Mouse (Mus musculus) adrenal gland, adult (tissue): ENCODE results near the gene Lck.

Source experiments
- DNase-seq, 2 experiments: peaks; one replicate each; pipeline ENCODE4 v3.0.0; 2022 to 2023; ENCODE audit warnings: low spot score in 1 of 2; ENCODE audit not compliant: inconsistent age in 2 of 2

Lck gene

DNA sequence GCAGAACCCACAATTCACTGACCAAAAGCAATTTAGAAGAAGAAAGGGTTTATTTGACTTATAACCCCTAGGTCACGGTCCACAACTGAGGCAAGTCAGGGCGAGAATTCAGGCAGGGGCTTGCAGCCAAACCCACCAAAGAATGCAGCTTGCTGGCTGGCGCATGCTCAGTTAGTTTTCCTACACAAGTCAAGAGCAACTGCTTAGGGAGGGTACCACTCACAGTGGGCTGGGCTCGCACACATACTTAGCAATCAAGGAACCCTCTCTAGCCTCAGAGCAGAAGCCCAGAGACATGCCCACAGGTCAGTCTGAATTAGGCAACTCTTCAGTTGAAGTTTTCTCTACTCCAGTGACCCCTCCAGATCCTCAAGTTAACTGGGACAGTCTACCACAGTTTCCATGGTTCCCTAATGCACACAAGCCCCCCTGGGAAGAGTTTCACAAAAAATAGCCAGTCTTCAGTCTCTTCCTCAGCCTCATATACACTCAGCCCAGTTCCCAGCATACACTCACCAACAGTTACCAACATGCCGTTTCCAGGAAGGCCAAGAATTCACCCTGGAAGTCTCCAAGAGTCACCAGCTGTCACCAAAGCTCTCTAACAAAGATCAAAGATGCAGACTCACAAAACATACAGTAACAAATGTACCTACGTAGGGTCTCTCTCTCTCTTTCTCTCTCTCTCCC is 62.6 kb downstream of the Lck start:
- peak in 1 of 2 experiments; percentile 28 for DNase-seq

DNA sequence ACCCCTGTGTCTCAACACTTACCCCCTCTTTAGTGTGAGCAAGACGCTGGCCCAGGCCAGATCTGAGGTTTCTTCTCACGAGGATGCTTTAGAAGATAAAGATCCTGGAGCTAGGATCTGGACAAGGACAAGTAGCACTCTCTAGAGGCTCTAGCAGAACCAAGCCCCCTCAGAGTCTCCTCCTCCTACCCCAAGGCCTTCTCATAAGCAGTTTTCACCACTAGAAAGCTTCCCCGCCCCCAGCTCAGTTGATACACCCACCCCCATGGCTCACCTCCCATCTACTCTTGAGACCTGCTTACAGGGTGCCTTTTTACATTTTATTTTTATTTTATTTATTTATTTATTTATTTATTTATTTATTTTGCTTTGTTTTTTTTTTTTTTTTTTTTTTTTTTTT is 63.8 kb downstream of the Lck start:
- no peak for DNase-seq

DNA sequence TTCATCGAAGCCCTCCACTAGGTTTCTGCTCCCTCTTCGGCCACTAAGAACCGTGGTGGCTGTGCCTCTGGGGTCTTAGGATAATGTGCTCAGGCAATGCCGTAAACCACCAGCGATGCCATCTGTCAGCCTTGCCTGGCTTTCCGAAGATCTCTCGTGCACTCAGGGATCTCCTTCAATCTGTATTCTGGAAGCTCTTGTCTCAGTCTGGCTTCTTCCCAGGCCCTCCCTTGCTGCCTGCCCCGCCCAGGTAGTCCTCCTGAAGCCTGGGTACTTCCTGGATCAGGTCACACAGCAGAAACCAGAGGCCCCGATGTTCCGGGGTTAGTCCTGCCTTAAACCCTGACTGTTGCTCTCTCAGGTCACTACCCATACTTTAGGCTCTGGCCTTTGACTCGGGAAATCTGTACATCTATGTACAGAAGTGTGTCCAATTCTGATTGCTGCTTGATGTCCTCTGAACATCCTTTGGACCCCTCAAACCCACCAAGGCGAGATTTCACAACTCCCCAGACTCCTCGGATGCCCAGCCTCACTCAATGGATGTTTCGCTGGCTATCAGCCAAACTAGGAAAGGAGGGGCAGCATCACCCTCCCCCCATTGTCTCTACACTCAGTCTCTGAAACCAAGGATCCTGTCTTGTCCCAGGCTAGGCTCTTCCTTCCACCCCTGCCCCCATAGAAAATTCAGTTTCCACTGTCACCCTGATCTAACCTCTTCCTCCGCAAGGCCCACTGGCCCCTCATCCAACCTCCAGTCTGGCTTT is 64.4 kb downstream of the Lck start:
- DNase-seq = no peak

DNA sequence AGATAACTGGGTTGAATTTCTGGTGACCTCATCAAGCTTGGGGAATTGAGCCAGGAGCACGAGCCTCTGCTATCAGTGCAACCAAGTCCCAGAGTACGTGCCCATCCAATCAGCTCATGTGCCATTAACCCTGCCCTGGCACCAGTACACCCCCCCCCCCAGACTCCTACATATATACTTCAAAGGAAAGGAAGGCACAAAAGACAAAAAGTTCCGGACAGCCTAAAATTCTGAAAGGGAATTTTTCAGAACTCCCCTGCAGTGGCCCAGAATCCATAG is 65.3 kb downstream of the Lck start:
- DNase-seq = peak in 1 of 2 experiments; percentile 62

DNA sequence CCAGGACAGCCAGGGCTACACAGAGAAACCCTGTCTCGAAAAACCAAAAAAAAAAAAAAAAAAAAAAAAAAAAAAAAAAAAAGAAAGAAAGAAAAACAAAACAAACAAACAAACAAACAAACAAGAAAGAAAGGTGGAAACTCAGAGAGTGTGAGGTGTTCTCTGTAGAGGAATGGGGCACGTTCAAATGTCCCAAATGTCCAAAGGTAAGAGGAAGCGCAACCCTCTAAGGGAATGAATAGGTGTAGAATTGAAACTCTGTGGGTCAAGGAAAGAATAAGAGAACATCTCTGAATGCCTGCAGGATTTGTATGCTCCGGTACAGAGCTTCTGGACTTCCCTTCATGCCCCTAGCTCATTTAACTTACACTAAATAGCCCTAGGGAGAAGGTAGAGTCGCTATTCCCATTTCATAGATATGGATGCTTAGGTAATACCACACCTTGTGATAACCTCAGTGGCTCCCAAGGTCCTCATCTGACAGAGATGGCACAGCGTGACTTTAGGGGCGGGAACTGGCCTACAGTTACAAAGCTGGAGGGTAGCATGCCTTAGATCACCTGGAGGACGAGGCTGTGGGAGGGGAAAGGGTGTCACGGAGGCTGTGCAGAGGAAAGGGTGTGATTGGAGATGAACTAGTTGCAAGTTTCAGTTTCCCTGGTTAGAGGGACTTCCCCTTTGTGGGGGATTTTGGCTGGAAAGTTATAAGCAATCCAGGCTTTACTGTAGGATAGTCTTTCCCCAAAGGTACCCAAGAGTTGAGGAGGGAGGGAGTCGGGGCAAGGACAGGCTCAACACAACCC is 65.8 kb downstream of the Lck start:
- peak in 1 of 2 experiments; percentile 76 for DNase-seq

DNA sequence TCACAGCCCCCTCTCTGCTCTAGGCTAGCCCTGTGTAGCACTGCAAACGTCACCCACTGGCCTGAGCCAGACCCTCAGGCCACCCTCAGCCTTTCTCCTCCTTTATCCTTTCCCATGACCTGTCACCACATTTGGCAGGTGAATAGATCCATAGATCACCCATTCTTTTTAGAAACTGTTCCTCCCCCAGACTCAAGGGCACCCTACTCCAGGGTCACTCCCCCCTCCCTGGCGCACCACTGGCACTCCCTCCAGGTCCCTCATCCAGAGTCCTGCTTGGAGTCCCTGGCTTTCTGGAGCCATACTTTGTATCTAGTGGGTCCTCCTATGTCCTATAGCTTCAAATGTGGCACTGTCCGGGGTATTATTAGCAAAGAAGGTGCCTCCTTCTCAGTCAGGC is 67.9 kb downstream of the Lck start:
- DNase-seq = peak; percentile 37 to 79

DNA sequence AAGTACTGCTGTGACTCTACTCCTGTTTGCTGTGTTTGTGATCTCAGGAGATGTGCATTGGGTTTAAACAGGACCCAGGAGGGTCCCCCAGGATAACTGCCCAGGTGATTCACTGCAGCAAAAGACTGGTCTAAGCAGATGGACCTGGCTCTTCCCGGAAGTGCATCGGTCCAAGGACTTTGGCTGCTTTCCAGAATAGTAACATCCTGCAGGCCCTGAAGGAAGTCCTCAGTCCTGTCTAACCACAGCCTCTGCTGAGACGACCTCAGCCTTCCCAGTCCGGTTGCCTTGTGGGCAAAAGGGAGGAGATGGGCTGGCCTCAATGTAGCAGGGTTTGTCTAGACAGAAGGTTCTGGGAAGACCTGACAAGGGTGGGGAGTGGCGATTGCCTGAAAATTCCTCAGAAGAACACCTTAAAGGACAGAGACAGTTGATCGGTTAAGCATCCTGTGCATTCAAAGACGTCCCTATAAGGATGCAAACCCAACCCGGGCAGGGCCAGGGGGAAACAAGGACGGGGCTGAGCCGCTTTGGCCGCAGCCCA is 70.5 kb downstream of the Lck start:
- DNase-seq = peak in 1 of 2 experiments; percentile 54

DNA sequence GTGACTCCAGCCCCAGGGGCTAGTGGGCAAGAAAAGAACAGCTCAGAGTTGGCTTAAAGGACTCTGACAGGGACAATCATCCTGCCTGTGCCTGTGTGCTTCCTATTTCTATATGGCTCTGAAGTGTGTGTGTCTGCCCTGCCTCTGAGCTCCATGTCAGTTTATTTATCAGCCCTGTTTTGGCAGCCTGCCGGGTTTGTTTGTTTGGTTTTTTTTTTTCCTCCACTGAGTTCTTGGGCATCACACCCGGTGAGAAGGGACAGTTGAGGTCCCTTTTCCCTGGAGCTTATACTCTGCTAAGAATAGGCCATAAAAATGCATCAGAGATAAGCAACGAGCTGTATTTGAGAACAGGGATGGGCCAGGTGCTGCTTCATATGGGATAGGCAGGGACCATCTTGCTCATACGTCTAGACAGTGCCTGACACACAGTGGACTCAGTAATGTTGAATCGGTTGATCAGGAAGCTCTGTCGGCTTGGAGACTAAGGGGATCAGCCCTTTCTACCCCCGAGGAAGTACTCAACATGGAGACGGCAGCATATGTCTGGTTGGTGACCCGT is 71.0 kb downstream of the Lck start:
- DNase-seq = no peak

DNA sequence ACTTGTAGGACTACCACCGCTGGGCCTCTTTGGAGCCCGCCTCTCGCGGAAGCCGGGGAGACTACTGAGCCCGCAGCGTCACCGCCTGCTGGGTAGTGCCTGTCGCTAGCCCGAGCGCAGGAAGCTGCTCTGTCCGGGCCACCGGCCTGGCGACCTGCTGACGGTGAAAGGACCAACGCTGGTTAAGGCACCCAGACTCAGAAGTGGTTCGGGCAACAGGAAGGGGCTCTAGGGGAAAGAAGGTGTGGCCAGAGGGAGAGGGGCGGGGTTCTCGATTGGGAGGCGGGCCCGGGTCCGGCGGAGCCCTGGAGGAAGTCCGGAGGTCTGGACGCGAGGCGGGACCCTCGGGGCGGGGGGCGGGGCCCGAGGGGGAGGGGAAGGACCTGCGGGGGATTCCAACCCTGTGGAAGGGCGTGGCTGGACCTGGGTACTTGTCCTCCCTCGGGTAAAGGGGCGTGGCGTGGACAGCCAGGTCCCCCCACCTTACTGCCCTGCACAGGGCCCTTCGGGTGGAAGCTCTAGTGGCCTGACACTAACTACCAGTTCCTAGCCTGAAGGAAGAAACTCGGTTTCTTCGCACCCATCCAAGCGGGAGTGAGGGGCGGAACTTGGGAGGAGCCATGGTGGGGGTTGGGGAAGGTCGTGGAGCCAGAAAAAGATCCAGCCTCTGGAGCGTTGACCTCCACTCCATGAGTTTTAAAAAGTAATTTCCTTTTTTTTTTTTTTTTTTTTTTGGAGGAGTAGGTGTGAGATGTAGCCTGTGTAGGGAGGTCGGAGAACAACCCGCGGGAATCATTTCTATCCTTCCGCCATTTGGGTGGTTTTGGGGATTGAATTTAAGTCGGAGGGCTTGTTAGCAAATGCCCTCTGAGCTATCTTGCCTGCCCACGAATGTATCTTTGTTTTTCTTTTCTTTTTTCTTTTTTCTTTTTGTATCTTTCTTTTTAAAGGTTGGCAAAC is 72.6 kb downstream of the Lck start:
- peak; percentile 93 to 97 for DNase-seq

DNA sequence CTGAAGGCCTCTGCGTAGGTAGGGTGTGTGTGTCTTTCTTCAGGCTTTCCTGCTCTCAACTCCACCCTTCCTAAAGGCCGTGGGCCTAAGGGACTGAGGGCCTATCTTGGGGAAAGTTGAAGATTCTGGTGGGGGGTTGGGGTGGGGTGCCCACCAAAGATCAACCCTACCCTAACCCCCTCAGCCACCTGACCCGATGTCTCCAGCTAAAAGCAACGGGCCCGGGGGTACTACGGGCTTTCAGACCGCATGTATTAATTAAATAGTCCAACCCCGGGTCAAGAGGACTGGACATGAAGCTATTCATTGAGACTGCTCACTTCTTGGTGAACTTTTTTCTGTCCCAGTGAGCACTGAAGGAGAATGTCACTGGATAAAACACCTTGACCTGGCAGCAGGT is 73.4 kb downstream of the Lck start:
- peak in 1 of 2 experiments; percentile 29 for DNase-seq

DNA sequence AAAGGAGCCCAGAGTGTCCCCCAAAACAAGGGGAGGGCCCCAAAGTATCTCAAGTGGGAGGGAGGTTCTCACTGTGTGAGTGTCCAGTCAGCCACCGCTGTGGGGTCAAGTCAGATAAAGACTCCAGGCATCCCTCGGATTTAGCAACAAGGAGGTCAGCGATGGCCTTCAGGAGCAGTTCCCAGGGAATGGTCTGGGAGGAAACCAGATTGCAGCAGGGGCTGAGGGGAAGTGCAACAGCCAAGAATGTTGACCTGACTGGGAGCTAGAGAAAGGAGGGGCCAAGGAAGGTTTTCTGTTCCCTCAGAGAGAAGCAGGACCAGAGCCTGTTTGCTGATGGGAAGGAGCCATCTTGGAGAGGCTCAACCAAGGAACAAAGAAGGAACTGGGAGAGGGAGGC is 74.5 kb downstream of the Lck start:
- no peak for DNase-seq
